14 mouse cellular contexts compared by ENCODE assay signal in genomic region chr13:83112323-83112722, GRCm38 (mm10).
DNase-seq lines count a peak whose midpoint lies in the region; ATAC-seq and TF ChIP-seq lines count a peak whose summit lies in the region.
"Had no signal": no experiment of that assay in that cellular context is flagged by ENCODE, and none has a peak within 500 bp of the region (broad histone marks: within the 10 kb centered on the region; RNA-seq: fewer than 3 reads in every experiment).

No protein-coding gene starts in this region.

- no peak for TF ChIP-seq CTCF in spleen, adult 2 months (IDR thresholded peaks at IDR 0.05; ENCODE audit: extremely low read depth, insufficient read depth, insufficient read length, insufficient replicate concordance)
- no peak for TF ChIP-seq CTCF in liver, embryonic 14.5 days (IDR thresholded peaks at IDR 0.05; ENCODE audit: low read depth)
- no peak for TF ChIP-seq CTCF in heart, adult 2 months (IDR thresholded peaks at IDR 0.05)

- H3K4me1 ChIP-seq in spleen, adult 2 months (ENCODE audit: control insufficient read depth, insufficient read depth, insufficient read length) = peaks cover 6% of the 10 kb centered on the region
- peaks cover 3% of the 10 kb centered on the region in 2 experiments; a peak in 1 of 4 replicates for H3K4me1 ChIP-seq in liver, embryonic 14.5 days (replicated peaks; ENCODE audit: control insufficient read depth in 2 of 2, insufficient read depth in 2 of 2, low read length in 1 of 2)
- H3K4me1 ChIP-seq in hindbrain, embryonic 13.5 days (replicated peaks) = 0 out of 2 replicates have a peak, but pooled peaks cover 6% of the 10 kb centered on the region
- H3K4me1 ChIP-seq in heart, adult 2 months (ENCODE audit: control insufficient read depth, insufficient read depth, low read length) = no peaks in the 10 kb centered on the region

- DNase-seq in spleen, adult 2 months (ENCODE audit: low read depth in 1 of 2, low spot score in 2 of 2) = peak; percentile 29 to 44
- DNase-seq in spleen, postnatal 14 days (ENCODE audit: low spot score in 2 of 2) = no peak
- DNase-seq in c-Kit-positive CD71-negative TER-119-negative erythroid progenitor cells, embryonic 14.5 days (ENCODE audit: low read depth) = peak; percentile 28
- no peak for DNase-seq in liver, embryonic 14.5 days (ENCODE audit: low read depth in 3 of 3, low spot score in 3 of 3)
- no peak for DNase-seq in urinary bladder, adult 18-20 months (ENCODE audit: low spot score in 2 of 2)
- DNase-seq in heart, adult 2 months = no peak
- DNase-seq: kidney, adult 2 months; midbrain, embryonic 14.5 days; thymus, postnatal 36 days had no signal

- no peaks in the 10 kb centered on the region for H3K36me3 ChIP-seq in spleen, adult 2 months (ENCODE audit: control insufficient read depth, insufficient read depth, low read length)
- no peaks in the 10 kb centered on the region for H3K36me3 ChIP-seq in liver, embryonic 14.5 days (replicated peaks; ENCODE audit: control insufficient read depth, insufficient read depth, low read depth)
- H3K36me3 ChIP-seq in hindbrain, embryonic 13.5 days = no peaks in the 10 kb centered on the region
- H3K36me3 ChIP-seq in heart, adult 2 months (ENCODE audit: control insufficient read depth, insufficient read depth, low read length) = no peaks in the 10 kb centered on the region
- H3K36me3 ChIP-seq: forebrain, embryonic 12.5 days; hindbrain, embryonic 15.5 days had no signal

- no peaks in the 10 kb centered on the region for H3K79me2 ChIP-seq in heart, adult 2 months (replicated peaks; ENCODE audit: control insufficient read depth, insufficient read depth, low read length)

- intact Hi-C loops in heart, adult 2 months (cut with DNase I) = no loop called here

- no peak overlapping the region; the same call in 1 of the 2 replicates for H3K4me2 ChIP-seq in liver, embryonic 14.5 days (ENCODE audit: low read depth)
- H3K4me2 ChIP-seq in hindbrain, embryonic 13.5 days = no peak overlapping the region
- H3K4me2 ChIP-seq: forebrain, embryonic 12.5 days; hindbrain, embryonic 15.5 days had no signal

- 5% methylated on average over 1 of the region's 1 CpGs for WGBS in spleen, adult 2 months
- WGBS in liver, embryonic 14.5 days (ENCODE audit: insufficient replicate concordance) = 6% methylated on average over 1 of the region's 1 CpGs
- 70% methylated on average over 1 of the region's 1 CpGs for WGBS in hindbrain, embryonic 13.5 days
- 36% methylated on average over 1 of the region's 1 CpGs for WGBS in heart, adult 2 months

- no peak overlapping the region for H3K9ac ChIP-seq in liver, embryonic 14.5 days (replicated peaks)
- no peak overlapping the region for H3K9ac ChIP-seq in hindbrain, embryonic 13.5 days
- H3K9ac ChIP-seq in heart, adult 2 months (ENCODE audit: low read depth, low read length) = no peak overlapping the region
- H3K9ac ChIP-seq: forebrain, embryonic 12.5 days; hindbrain, embryonic 15.5 days had no signal

- peak; percentile 55 for TF ChIP-seq EP300 in liver, embryonic 14.5 days (IDR thresholded peaks at IDR 0.05; ENCODE audit: low read depth)
- TF ChIP-seq EP300 in heart, adult 2 months (IDR thresholded peaks at IDR 0.05; ENCODE audit: insufficient read depth, low read depth, low read length) = no peak

- no peak overlapping the region for H3K4me3 ChIP-seq in spleen, adult 2 months (ENCODE audit: extremely low read depth, insufficient read depth, insufficient read length)
- no peak overlapping the region for H3K4me3 ChIP-seq in liver, embryonic 14.5 days (ENCODE audit: insufficient read depth in 1 of 2, low read depth in 2 of 2, low read length in 2 of 2)
- H3K4me3 ChIP-seq in hindbrain, embryonic 13.5 days = no peak overlapping the region
- no peak overlapping the region for H3K4me3 ChIP-seq in heart, adult 2 months
- H3K4me3 ChIP-seq: forebrain, embryonic 12.5 days; hindbrain, embryonic 15.5 days had no signal

- no peaks in the 10 kb centered on the region for H3K27me3 ChIP-seq in spleen, adult 2 months (ENCODE audit: control insufficient read depth, insufficient read depth, low read length)
- no peaks in the 10 kb centered on the region for H3K27me3 ChIP-seq in liver, embryonic 14.5 days (ENCODE audit: control insufficient read depth, insufficient read depth, low read length)
- H3K27me3 ChIP-seq in hindbrain, embryonic 13.5 days = no peaks in the 10 kb centered on the region
- no peaks in the 10 kb centered on the region for H3K27me3 ChIP-seq in heart, adult 2 months (ENCODE audit: control insufficient read depth, insufficient read depth, low read length)
- H3K27me3 ChIP-seq: forebrain, embryonic 12.5 days; hindbrain, embryonic 15.5 days had no signal

- H3K9me3 ChIP-seq in liver, embryonic 14.5 days (ENCODE audit: control insufficient read depth, low read length) = no peaks in the 10 kb centered on the region
- H3K9me3 ChIP-seq in hindbrain, embryonic 13.5 days = no peaks in the 10 kb centered on the region
- H3K9me3 ChIP-seq: forebrain, embryonic 12.5 days; hindbrain, embryonic 15.5 days had no signal

- no peak for TF ChIP-seq POLR2A in spleen, adult 2 months (IDR thresholded peaks at IDR 0.05; ENCODE audit: low read depth, low read length)
- no peak for TF ChIP-seq POLR2A in heart, adult 2 months (IDR thresholded peaks at IDR 0.05; ENCODE audit: insufficient read depth, low read depth, low read length)

- H3K27ac ChIP-seq in spleen, adult 2 months (ENCODE audit: insufficient read depth, low read length) = no peak overlapping the region
- no peak overlapping the region for H3K27ac ChIP-seq in liver, embryonic 14.5 days
- H3K27ac ChIP-seq in hindbrain, embryonic 13.5 days = no peak overlapping the region
- no peak overlapping the region for H3K27ac ChIP-seq in heart, adult 2 months
- H3K27ac ChIP-seq: forebrain, embryonic 12.5 days; hindbrain, embryonic 15.5 days had no signal

- peak; percentile 56 for ATAC-seq in liver, embryonic 14.5 days (ENCODE audit: insufficient read depth)
- peak; percentile 70 for ATAC-seq in neutrophil, adult 5-6 weeks (ENCODE audit: extremely low read depth, insufficient number of reproducible peaks, low FRiP score, poor library complexity, severe bottlenecking)
- no peak for ATAC-seq in hindbrain, embryonic 13.5 days (ENCODE audit: low FRiP score)
- ATAC-seq: lung, postnatal 0 days had no signal

Comparison
In these comparisons a context has a peak if more than half of its experiments do, and no peak if none do; other contexts are left out.
1. DNase-seq: peak in spleen, adult 2 months (2 of 2) and c-Kit-positive CD71-negative TER-119-negative erythroid progenitor cells, embryonic 14.5 days (single experiment); none in spleen, postnatal 14 days (0 of 2), liver, embryonic 14.5 days (0 of 3), urinary bladder, adult 18-20 months (0 of 2) and heart, adult 2 months (0 of 2).